Mouse (Mus musculus) gastrocnemius, postnatal 10 days (tissue): ENCODE measurements around the gene Agap3. TPM values are rescaled to one million over a fixed set of nuclear protein-coding genes. Genes with fewer than 3 reads are reported as not detected.

Source experiments
- DNase-seq: peaks from one replicate; pipeline ENCODE4 v3.0.0; 2021; ENCODE audit warnings: mixed read lengths
- long read RNA-seq, 2 experiments: library from polyadenylated mRNA; stranded (forward); transcript quantifications; one replicate each; pipeline ENCODE4 v2.0.0; 2021
- total RNA-seq, 2 experiments: library from RNA; stranded (reverse); gene quantifications; 2 replicates each; pipeline ENCODE4 v1.2.3; 2021

Gene Agap3
- 10 to 100 TPM; 61.0 to 61.8 TPM for total RNA-seq
- long read RNA-seq, experiment 1, transcript Agap3-204 (9 exons, 1,061 nt): major isoform, 15 of 72 reads
- long read RNA-seq, experiment 1, transcript Agap3-201 (18 exons, 3,207 nt): minor isoform, 9 of 72 reads
- long read RNA-seq, experiment 1, partial matches to known transcripts: 8 of 72 reads
- long read RNA-seq, experiment 1, other reads (novel, unspliced or antisense): 40 of 72 reads
- long read RNA-seq, experiment 2, transcript Agap3-204 (9 exons, 1,061 nt): major isoform, 16 of 55 reads
- long read RNA-seq, experiment 2, partial matches to known transcripts: 7 of 55 reads
- long read RNA-seq, experiment 2, other reads (novel, unspliced or antisense): 28 of 55 reads

DNA sequence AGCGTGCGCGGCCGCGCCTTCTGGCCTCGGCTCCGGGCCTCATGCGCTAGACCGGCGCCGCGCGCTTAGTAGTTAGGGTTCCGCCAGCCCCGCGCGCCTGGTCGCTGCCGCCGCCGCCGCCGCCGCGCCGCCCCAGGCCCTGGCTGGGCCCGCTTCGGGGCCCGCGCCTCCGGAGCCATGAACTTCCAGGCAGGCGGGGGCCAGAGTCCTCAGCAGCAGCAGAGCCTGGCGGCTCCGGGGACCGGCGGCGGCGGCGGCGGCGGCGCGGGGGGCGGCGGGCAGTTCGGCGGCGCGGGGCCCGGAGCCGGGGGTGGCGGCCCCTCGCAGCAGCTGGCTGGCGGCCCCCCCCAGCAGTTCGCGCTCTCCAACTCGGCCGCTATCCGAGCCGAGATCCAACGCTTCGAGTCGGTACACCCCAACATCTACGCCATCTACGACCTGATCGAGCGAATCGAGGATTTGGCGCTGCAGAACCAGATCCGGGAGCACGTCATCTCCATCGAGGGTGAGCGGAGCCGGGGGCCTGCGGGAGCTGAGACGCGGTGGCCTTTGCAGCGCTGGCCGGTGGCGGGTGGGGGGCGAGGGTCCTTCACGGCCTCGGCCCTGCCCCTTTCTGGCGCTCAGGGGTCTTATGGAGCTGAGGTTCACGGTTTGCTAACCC, at the start of gene Agap3:
Gene Agap3 (plus strand): TSS at position 148 of the 661 bp plus-strand sequence.
- peak; percentile 46 for DNase-seq

DNA sequence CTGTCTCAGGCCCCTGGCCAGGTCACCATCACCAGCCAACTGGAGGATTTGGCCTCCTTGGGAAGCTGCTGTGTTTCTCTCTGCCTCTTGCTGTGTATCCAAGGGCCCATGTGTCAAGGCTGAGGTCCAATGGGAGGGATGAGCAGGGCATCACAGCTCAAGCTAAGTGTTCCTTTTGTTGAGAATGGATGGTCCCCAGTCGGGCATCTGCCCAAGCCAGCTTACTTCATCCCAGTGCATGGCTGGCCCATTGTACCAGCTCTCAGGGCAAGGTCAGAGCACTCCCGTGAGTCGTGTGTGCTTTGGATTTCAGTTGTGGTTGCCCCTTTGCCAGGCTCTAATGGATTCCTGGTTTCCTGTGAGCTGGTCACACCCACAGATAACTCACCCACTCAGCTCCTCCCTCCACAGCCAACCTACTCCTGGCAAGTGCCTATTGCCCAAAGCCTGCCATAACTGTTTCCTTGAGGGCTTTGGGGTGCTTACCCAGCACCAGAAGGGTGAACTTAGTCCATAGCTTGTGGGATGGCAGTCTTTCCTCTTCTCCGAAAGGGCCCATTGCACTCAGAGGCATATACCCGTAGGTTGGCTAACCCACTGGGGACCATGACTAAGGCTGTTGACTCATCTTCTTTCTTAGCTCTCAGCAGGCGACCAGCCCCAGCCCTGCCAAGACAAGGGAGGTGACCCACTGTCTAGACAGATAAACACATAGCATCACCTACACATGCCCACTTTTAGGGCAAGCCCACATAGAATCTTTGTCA, 47.2 kb upstream of the Agap3 start:
- DNase-seq: no peak

DNA sequence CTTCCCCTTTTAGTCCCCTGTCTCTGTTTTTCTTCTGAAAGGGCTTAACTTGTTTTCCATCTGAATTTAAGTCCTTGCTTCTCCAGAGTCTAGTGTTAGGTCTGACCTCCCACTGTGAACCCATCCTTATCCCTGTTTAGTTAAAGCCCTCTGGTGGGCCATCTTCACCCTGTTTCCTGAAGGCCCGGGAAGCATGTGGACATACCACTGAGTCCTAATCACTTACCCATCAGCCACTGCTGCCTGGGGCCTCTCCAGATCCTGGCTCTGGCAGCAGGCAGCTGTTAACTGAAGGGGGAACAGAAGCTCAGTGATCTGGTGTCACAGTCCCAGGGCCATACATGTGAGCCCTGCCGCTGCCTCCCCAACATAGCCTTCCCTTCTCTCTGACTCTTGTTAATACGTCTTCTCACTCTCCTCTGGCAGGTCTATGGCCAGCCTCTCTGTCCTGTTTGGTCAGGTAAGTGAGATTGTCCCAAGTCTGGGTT, 46.5 kb upstream of the Agap3 start:
- no peak for DNase-seq

DNA sequence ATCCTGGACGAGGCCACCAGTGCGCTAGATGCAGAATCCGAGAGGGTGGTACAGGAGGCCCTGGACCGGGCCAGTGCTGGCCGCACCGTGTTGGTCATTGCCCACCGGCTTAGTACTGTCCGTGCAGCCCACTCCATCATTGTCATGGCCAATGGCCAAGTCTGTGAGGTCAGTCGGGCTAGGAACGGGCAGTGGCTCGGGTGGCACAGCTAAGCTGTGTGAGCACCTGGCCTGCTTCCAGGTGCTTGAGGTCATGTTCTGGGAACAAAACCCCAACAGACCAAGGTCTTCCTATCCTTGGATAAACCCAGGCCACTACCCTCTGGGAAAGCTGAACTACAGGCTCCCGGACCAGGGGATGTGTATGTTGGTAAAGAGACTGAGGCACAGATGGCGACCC, 43.3 kb upstream of the Agap3 start:
- no peak for DNase-seq

DNA sequence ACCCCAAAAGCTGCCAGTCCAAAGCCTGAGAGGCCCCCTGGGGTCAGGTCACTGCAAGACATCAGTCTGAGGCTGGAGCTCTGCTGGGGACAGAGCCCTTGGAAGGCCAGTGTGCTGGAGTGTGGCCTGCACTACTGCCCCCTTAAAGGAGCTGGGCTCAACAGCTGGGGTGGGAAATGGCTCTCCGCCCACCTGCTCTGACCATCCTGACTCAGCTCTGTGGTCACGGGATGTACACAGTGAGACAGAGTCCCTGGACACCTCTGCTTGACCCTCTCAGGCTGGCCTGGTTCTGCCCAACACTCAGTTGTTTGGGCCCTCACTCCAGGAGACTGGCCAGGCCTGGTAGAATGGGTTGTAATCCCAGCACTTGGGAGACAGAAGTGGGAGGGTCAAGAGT, 42.5 kb upstream of the Agap3 start:
- DNase-seq: no peak

DNA sequence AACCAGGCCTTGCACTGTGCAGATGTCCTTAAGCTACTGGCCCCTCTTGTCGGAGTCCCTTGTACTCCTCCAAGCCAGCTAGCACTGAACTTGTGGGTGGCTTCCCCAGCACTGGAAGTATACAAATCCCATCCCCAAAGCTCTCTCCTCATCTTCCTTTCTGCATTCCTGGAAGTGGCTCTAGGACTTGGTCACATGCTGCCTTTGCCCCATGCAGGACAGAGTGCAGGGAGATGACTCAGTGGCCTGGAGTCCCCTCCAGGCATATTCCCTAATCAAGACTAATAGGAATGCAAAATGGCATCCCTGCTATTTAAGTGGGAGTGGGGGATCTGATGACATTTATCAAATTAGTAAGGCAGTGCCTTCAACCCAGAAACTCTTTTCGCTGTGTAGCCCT, 39.9 kb upstream of the Agap3 start:
- DNase-seq: no peak

DNA sequence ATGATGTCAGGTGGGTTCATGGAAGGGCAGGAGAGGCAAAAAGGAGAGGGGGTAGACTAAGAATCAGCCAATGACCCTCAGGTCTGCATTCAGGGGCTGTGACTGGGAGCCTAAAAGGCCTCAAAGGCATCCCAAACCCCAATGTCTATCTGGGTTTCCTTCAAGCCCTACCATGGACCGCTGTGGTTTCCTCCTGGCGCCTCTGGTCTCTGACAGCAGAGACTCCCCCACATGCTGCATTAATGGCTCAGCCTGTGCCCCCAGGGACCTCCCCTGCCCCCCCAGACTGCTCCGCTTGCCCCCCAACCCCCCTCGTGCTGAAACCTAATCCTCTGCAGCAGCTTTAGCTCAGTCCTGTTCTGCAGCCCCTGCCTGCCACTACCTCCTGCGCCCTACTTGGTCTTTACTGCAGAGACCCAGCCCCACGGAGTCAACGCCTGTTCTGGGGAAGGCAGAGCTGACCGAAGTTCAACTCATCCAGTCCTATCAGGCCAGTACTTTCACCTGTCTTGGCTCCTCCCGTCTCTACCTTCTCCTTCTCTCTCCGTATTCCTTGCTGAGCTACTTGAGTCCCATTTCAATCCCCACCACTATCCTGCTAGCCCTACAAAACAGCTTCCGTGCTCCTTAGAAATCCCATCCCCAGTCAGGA, 38.8 kb upstream of the Agap3 start, which contains the start of gene Asic3:
Gene Asic3 (plus strand): TSS at position 351 of the 652 bp plus-strand sequence.
- DNase-seq: no peak

DNA sequence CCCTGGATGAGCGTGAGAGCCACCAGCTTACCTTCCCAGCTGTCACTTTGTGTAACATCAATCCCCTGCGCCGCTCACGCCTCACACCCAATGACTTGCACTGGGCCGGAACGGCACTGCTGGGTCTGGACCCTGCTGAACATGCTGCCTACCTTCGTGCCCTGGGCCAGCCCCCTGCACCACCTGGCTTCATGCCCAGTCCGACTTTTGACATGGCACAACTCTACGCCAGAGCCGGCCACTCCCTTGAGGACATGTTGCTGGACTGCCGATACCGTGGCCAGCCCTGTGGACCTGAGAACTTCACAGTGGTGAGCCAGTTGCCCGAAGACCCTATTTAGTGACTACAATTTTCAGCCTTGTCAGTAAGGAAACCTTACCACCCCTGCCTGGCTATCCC, 38.0 kb upstream of the Agap3 start:
- DNase-seq: no peak

DNA sequence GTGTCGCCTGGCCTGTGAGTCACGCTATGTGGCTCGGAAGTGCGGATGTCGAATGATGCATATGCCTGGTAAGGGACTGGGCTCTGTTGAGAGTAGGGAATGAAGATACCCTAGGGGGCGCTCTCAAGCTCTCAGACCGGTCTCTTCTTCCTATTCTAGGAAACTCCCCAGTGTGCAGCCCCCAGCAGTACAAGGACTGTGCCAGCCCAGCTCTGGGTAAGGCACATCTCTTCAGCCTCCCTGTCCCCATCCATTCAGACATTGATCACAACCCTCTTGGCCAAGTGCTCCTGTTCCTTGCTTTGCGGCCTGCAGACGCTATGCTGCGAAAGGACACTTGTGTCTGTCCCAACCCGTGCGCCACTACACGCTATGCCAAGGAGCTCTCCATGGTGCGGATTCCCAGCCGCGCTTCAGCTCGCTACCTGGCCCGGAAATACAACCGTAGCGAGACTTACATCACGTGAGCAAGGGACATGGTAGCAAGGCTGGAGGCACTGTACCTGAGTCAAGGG, 35.7 kb upstream of the Agap3 start:
- DNase-seq: peak; percentile 59

DNA sequence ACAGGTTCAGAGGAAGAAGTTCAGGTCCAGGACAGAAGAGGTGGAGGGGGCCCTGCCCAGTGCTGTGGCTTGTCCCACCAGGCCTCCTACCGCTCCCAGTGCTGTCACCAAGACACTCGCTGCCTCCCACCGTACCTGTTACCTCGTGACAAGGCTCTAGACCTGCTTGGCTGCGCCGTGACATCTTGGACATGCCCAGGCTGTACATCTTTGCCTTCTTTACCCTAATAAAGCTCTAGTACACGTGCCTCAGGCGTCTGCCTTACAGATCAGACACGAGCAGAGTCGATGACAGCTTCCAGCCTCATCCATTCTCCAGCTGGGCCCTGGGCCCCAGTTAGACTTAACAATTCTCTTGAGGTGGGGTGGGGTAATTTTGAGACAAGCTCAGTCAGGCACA, 34.4 kb upstream of the Agap3 start:
- DNase-seq: no peak

DNA sequence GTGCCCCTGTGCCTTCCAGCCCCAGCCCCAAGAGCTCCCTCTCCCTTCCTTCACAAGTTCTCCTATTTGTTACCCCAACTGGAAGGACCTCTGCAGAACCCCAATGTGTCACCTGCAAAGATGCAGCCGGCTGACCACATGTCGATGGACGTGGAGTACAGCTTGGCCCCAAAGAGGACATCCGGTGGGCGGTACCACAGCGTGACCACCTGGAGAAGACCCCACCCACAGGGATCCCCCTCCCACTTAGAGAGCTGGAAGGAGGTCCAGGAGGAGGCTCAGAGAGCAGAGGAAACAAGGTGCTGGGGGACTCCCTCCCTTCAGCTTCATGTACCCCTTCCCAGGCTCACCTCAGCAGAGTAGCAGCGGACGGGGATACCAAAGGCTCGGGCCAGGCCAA, 31.6 kb upstream of the Agap3 start:
- no peak for DNase-seq

DNA sequence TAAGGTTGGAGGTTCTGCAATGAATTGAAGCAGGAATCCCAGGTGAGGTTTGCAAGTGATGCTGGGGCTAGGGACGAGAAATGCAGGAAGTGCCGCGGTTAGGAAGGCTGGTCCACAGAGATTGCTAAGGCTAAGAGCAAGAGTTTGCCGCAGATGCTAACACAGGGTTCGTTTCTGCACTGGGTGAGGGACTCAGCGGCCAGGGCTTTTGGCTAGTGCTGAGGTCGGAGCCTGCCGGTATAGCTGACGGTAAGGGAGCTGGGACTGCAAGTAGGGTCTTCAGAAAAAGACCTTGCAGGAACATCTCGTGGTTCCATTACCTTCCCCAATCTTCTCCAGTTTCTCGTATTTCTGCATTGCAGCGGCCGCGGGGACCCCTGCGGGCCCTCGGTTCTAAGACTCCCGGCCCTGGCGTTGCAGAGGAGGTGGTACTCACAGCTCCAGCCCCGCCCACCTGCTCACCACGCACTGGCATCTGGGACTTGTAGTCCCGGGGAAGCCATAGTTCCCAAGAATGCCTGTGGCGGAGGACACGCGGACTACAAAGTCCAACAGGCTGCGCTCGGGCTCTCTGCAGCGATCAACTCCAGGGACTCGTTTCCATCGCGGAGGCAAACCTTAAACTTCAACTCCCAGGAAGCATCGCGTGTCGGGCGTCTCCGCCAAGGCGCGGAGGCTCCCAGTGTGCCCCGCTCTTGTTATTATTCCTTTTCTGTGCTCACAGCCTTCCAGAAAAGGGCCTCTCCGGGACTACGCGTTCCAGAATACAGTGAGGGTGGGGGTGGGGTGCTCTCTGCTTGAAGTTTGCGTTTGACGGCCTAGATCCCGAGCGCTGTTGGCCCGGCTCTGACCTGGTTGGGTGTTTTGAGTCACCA, 28.6 kb upstream of the Agap3 start, which contains the start of the genes Cdk5 and Slc4a2:
Gene Cdk5 (minus strand): TSS at position 402 of the 875 bp plus-strand sequence.
Gene Slc4a2 (plus strand): TSS at position 709 of the 875 bp plus-strand sequence.
- DNase-seq: peak; percentile 94

DNA sequence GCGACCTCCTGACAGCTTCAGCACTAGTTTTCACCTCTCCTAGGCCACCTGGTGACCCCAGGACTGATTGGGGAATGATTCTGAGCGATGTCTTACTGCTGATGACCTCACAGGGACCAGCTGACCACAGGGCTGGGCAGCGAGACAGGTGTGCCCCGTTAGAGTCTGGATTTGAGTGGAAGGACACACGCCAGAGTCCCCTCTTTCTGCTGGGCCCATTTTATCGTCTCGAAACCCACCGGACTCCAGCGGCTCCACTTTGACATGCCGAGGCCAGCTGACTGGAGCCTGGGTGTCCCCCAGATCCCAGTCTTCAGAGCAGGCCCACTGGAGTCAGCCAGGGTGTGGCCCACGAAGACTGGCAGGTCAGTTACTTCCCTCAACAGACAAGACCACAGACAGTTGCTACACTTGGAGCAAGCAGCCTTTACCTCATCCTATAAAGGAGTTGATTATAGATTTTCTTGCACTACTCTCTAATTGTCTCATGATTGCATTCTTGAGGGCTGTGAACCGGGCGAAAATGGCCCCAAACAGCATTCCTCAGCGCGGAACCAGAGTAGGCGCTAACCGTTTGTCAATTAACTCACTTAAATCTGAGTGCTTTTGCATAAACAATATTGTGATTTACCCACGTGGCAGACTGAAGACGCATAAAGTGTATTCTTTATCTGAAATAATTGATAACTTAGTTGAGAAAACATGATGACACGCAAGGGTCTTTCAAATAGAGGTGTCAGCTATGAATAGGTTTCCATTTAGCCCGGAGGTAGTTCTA, 27.8 kb upstream of the Agap3 start:
- no peak for DNase-seq

DNA sequence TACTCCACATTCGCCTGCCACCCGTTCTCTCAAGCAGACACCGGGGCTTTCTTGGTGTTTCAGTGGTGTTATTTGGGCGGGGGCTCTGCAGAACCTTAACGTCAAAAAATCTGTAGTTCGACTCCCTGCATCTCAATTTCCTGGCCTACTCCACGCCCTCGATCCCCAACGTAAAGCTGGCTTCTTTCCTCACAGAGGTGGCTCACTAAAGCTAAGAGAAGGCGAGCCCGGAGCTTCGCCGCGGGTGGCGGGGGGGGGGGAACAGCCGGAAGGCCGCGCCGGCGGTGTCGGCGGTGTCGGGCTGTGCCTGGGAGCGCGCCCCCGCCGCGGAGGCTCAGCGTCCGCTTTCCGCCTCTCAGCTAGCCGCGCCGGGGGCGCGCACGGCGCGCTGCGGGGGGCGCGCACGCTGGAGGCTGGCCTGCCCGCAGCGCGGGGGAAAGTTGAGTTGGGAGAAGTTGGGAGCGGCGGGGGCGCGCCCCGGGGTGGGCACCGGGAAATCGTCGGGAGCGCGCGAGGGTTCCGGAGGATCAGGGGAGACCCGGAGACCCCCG, 27.0 kb upstream of the Agap3 start:
- DNase-seq: peak; percentile 89

DNA sequence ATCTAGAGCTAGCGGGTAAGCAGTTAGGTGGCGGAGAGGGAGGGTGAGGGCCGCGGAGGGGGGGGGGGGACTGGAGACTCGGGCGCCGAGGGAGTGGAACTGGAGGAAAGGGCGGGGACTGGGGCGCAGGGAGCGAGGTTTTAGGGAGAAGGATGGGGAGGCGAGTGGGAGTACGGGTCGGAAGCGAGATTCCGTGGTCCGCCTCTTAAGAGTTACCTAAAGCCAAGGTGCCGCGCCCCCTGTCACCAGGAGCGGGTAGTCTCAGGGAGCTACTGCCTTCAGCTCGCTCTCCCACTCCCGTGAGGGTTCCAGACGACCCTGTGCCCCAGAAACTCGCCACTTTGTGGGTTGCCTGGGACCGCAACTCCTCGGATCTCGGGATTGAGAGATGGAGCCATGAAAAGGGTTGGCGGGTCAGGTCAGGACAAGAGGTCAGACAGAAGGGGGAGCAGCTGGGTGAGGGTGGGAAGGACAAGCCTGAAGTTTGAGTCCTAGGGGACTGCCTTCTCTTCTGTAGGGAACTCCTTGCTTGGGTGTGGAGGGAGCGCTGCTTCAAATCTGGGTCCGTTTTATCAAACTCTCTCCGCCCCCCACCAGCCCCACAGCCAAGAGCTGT, 26.4 kb upstream of the Agap3 start:
- DNase-seq: no peak

DNA sequence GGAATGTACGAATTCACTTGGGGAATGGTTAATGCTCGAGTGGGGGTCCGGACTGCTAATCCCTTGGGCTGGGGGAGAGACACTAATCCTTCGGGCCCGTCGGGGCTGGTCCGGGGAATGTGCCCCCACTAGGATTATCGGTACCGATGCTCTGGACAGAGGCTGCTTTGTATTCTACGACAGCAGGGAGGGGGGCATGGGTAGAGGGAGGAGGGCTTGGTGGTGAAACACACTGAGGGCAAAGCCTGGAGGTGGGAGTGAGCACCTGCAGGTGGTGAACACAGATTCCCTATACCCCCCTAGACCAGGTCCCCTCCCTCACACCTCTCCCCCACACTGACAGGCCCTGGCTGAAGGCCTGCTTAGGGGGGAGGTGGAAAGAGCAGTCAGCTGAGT, 25.9 kb upstream of the Agap3 start:
- no peak for DNase-seq

DNA sequence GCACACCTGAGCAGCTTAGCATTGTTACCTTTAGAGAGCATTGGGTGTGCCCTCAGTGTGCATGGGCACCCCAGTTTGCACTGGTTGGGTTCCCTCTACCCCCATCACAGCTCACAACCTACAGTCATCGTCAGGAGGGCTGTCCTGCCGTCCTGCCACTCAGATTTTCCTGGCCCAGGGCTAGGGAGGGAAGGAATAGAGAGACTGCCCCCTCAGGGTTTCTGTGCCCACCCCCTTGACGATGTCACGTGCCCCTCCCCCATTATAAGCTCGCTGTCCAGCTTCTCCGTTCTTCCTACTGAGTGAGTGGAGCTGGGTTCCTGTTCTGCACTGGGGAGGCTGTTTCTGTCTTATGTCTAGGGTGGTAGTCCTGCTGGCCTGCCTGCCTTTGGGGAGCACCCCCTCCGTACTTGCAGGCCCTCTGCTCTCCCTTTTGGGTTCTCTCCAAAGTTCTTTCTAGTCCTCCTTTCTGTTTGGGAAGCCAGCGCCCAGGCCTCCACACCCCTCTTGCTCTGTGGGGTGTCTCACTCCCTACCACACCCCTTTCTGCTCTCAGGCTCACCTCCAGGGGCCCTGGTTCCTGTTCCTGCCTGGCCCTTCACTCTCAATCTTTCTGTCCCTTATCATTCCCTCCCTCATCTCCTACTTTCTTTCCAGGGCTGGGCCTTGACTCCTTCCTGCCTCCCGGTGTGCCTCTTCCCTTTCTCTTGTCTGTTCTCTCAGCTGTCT, 25.3 kb upstream of the Agap3 start:
- DNase-seq: no peak

DNA sequence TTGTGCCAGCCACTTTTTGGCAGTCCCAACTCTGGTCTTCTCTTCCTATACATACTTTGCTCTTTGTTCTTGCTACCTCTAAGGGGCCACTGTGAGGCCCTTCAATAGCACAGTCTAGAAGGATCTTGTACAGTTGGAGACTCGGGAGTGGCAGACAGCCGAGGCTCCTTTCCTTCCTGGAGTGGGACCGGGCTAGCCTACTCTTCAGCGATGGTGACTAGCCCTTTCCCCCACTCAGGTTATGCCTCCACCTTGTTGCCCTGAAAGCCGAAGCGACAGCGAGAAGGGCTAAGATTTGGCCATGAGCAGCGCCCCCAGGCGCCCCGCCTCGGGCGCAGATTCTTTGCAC, 24.7 kb upstream of the Agap3 start:
- no peak for DNase-seq

DNA sequence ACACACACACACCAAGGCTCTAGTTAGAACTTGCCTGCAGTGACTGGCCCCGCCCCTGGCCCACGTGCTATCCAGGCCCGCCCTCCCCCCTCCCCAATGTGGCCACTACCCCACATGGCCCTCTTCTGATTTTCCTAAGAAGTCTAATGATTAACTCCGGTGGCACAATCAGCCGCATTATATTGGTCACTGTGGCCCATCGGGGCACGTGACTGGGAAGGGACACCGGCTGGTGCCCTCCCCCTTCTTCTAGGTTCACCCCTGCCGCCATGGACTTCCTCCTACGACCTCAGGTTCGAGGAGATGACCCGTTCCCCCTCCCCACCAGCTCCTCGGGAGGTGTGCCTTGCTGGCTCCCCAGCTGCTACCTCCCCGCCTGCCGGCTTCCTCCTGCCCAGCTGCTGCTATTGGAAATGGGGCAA, 24.0 kb upstream of the Agap3 start:
- DNase-seq: no peak
